Mouse (Mus musculus): Measurements from ENCODE around the gene Gramd1a. TPM values are rescaled to one million over a fixed set of nuclear protein-coding genes. Genes with fewer than 3 reads are reported as not detected.

Gramd1a gene
- polyA plus RNA-seq, 1 experiment from 2014 or later, result 83.2 TPM

- H3K27me3 ChIP-seq, result no peaks in the 10 kb centered on the region
- peaks cover 23% of the 10 kb centered on the region for H3K36me3 ChIP-seq
- peak overlapping the region; percentile 95; the same call in 1 of the 2 replicates for H3K27ac ChIP-seq
- WGBS, result 44% methylated on average over 9 of the region's 9 CpGs
- peak overlapping the region; percentile 87 for H3K4me3 ChIP-seq
- peak overlapping the region; percentile 96 for H3K9ac ChIP-seq
- H3K4me2 ChIP-seq (replicated peaks), result peak overlapping the region; percentile 87
- H3K4me1 ChIP-seq, result peaks cover 40% of the 10 kb centered on the region
- no peaks in the 10 kb centered on the region for H3K9me3 ChIP-seq
- ATAC-seq (ENCODE audit: low FRiP score, low read depth), result no peak
Measured at GRCm38 (mm10) chr7:31149271-31149670, 6.4 kb downstream of the Gramd1a start.

- peaks cover 40% of the 10 kb centered on the region for H3K4me1 ChIP-seq
- ATAC-seq (ENCODE audit: low FRiP score, low read depth), result no peak
Measured at GRCm38 (mm10) chr7:31148756-31149155, 6.9 kb downstream of the Gramd1a start.

DNA sequence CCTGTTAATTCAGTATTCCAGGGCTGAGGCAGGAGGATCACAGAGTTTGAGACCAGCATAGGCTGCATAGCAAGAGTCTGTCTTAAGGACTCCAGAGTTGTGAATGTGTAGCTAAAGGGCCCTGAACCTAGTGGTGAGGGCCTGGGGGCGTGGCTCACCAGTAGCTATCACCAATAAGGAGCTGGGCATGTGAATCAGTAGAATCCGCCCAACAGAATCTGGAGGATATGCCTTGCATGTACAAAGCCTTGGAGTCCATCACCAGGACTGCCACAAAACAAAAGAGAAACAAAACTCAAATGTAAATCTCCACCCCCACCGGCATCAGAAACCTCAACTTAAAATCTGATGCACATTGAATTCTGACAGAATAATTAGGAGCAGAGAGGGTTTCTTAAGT, 7.6 kb downstream of the Gramd1a start:
- peaks cover 40% of the 10 kb centered on the region for H3K4me1 ChIP-seq
- peaks cover 32% of the 10 kb centered on the region for H3K36me3 ChIP-seq
- no peak for ATAC-seq (ENCODE audit: low FRiP score, low read depth)
- H3K27ac ChIP-seq, result peak overlapping the region; percentile 72; the same call in 1 of the 2 replicates
- H3K9ac ChIP-seq, result peak overlapping the region; percentile 96
- H3K4me2 ChIP-seq (replicated peaks), result peak overlapping the region; percentile 87
- H3K4me3 ChIP-seq, result peak overlapping the region; percentile 87
- WGBS, result 66% methylated on average over 3 of the region's 3 CpGs
- no peaks in the 10 kb centered on the region for H3K27me3 ChIP-seq
- H3K9me3 ChIP-seq, result no peaks in the 10 kb centered on the region

More at GRCm38 (mm10) chr7:31148756-31149155, 6.9 kb downstream of the Gramd1a start:
- H3K27ac ChIP-seq, result peak overlapping the region; percentile 72
- H3K27me3 ChIP-seq, result no peaks in the 10 kb centered on the region
- peak overlapping the region; percentile 96 for H3K9ac ChIP-seq
- peak overlapping the region; percentile 87 for H3K4me2 ChIP-seq (replicated peaks)
- H3K36me3 ChIP-seq, result peaks cover 26% of the 10 kb centered on the region
- 5% methylated on average over 9 of the region's 9 CpGs for WGBS
- H3K9me3 ChIP-seq, result no peaks in the 10 kb centered on the region
- H3K4me3 ChIP-seq, result peak overlapping the region; percentile 87

- Histone ChIP-seq H3K9ac (no peak overlapping the region), H3K4me3 (no peak overlapping the region), H3K9me3 (no peaks in the 10 kb centered on the region), H3K4me1 (peaks cover 31% of the 10 kb centered on the region), H3K4me2 (replicated peaks) (no peak overlapping the region), H3K36me3 (peaks cover 56% of the 10 kb centered on the region), H3K27me3 (no peaks in the 10 kb centered on the region), H3K27ac (no peak overlapping the region)
- 36% methylated on average over 12 of the region's 12 CpGs for WGBS
- ATAC-seq (ENCODE audit: low FRiP score, low read depth), result no peak
Measured at GRCm38 (mm10) chr7:31145596-31146160, 10.0 kb downstream of the Gramd1a start.

DNA sequence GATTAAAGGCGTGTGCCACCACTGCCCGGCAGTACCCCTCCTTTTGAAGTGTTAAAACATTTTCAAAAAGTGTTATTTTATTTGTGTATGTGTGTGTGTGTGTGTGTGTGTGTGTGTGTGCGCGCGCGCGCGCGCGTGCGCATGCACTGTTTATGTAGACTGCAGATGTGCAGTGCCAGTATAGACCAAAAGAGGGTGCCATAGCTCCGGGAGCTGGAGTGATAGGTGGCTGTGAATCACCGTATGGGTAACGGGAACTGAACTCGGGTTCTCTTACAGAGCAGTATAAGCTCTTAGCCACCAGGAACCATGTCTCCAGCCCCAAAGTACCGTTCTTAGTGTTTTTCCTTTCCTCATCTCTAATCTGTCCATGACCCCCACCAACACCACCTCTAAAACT, 10.8 kb downstream of the Gramd1a start:
- WGBS, result 95% methylated on average over 16 of the region's 16 CpGs
- peaks cover 64% of the 10 kb centered on the region for H3K36me3 ChIP-seq
- H3K27me3 ChIP-seq, result no peaks in the 10 kb centered on the region
- H3K4me3 ChIP-seq, result no peak overlapping the region
- ATAC-seq (ENCODE audit: low FRiP score, low read depth), result no peak
- H3K9me3 ChIP-seq, result no peaks in the 10 kb centered on the region
- H3K4me1 ChIP-seq, result peaks cover 29% of the 10 kb centered on the region
- no peak overlapping the region for H3K9ac ChIP-seq
- H3K4me2 ChIP-seq (replicated peaks), result no peak overlapping the region
- no peak overlapping the region for H3K27ac ChIP-seq

DNA sequence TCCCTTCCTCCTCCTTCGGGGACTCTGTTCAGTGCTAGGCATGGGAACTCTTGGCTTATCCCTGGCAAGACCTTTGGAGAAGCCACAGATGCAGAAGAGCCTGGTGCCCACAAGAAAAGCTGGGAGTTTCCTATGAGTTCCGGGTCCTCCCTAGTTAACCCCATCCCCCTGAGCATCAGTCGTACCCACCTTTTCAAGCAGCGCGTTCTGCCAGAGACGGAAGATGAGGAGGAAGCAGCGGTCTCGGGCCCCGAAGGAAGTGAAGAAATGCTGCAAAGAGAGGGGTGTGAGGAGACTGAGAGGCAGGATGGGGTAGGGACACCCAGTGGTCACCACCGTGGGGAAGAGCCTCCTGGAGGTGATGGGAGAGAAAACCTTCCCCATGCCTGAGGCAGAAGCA, 14.8 kb downstream of the Gramd1a start:
- no peak overlapping the region for H3K9ac ChIP-seq
- no peak overlapping the region for H3K4me2 ChIP-seq (replicated peaks)
- H3K27ac ChIP-seq, result no peak overlapping the region
- peaks cover 89% of the 10 kb centered on the region for H3K36me3 ChIP-seq
- H3K4me1 ChIP-seq, result no peaks in the 10 kb centered on the region
- H3K4me3 ChIP-seq, result no peak overlapping the region
- ATAC-seq (ENCODE audit: low FRiP score, low read depth), result no peak
- 92% methylated on average over 10 of the region's 10 CpGs for WGBS
- no peaks in the 10 kb centered on the region for H3K9me3 ChIP-seq
- no peaks in the 10 kb centered on the region for H3K27me3 ChIP-seq

DNA sequence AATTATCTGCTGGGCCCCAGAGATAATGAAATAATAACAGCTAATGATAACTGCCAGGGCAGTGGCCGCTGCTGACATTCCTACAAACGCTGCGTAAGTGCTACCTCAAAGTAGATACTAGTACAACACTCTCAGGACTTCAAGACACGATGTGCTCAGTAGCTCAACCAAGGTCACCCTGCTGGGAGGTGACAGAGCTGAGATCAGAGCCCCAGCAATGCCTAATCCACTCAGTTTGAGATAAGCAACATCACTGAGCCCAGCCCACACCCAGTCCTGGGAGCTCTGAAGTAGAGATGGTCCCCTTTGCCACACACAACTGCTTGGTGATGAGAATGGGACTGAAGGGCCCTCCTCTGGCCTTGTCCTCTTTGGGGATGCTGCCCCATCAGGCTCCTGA, 15.4 kb downstream of the Gramd1a start:
- Histone ChIP-seq H3K4me2 (replicated peaks) (no peak overlapping the region), H3K27ac (no peak overlapping the region), H3K4me1 (no peaks in the 10 kb centered on the region), H3K9me3 (no peaks in the 10 kb centered on the region), H3K9ac (no peak overlapping the region), H3K4me3 (no peak overlapping the region), H3K36me3 (peaks cover 93% of the 10 kb centered on the region), H3K27me3 (no peaks in the 10 kb centered on the region)
- 87% methylated on average over 4 of the region's 4 CpGs for WGBS
- no peak for ATAC-seq (ENCODE audit: low FRiP score, low read depth)

DNA sequence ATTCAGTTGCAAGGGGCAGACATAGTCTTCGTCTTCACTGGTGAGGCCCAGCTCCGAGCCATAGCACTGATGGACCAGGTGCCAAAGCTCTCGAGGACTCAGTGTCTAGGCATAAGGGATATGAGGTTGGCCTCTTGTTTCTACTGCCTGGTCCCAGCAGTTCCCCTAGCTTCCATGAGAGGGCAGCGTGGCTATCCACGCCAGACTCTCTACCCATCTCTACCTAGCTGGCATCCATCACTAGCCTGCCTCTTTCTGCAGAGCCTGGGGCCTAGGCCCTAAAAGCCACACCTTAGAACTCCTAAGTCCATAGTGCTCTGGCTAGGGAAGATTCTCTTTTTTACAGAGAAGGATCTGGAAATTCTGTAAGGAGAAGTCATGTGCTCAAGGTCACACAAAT, 15.9 kb downstream of the Gramd1a start:
- Histone ChIP-seq H3K27ac (no peak overlapping the region), H3K9me3 (no peaks in the 10 kb centered on the region), H3K36me3 (peaks cover 93% of the 10 kb centered on the region), H3K9ac (no peak overlapping the region), H3K4me1 (no peaks in the 10 kb centered on the region), H3K4me2 (replicated peaks) (no peak overlapping the region), H3K4me3 (no peak overlapping the region), H3K27me3 (no peaks in the 10 kb centered on the region)
- no peak for ATAC-seq (ENCODE audit: low FRiP score, low read depth)
- WGBS, result 63% methylated on average over 5 of the region's 5 CpGs

DNA sequence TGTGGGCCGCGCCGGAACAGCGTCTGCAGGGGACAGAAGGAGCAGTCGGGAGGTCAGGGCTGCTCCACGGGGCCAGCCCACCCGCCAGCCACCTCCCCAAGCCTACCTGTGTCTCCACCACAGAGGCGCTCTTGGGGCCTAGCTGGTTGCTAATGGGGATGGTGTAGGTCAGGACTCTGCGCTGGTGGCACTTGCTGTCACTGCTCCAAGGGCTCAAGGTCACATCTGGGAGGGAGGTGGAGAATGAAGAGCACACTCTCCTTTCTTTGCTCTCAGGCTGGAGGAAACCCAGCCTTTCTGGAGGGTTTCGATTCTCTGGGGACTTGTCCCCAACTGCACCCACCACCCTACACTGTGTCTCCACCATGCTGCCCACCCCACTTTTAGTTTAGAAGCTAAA, 20.0 kb downstream of the Gramd1a start:
- Histone ChIP-seq H3K36me3 (peaks cover 100% of the 10 kb centered on the region), H3K9ac (no peak overlapping the region), H3K27ac (no peak overlapping the region), H3K4me2 (replicated peaks) (no peak overlapping the region), H3K27me3 (no peaks in the 10 kb centered on the region), H3K4me1 (no peaks in the 10 kb centered on the region), H3K4me3 (no peak overlapping the region), H3K9me3 (no peaks in the 10 kb centered on the region)
- WGBS, result 92% methylated on average over 10 of the region's 10 CpGs
- ATAC-seq (ENCODE audit: low FRiP score, low read depth), result no peak

DNA sequence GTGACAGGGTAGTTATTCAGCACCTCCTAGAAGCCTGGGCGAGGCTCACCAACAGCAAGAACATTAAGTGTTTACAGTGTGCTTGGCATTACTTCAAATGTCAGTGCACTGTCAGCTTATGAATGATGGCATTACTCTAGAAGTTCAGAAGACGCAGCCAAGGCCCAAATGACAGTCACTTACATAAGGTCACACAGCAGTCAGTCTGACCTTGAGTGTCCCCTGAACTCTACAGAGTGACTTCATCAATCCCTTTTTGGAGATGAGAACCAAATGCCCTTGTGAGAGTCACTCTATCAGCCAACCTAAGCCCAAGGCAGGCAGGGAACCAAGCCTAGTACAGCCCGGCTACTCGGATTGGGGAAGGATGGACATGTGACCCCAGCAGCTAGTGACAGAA, 23.8 kb downstream of the Gramd1a start:
- H3K36me3 ChIP-seq, result peaks cover 86% of the 10 kb centered on the region
- 97% methylated on average over 4 of the region's 4 CpGs for WGBS
- ATAC-seq (ENCODE audit: low FRiP score, low read depth), result no peak

GRCm38 (mm10) chr7:31130841-31131240, 24.9 kb downstream of the Gramd1a start:
- ATAC-seq (ENCODE audit: low FRiP score, low read depth), result no peak
- H3K4me2 ChIP-seq (replicated peaks), result no peak overlapping the region
- H3K27ac ChIP-seq, result no peak overlapping the region
- H3K27me3 ChIP-seq, result peaks cover 33% of the 10 kb centered on the region
- no peak overlapping the region for H3K4me3 ChIP-seq
- H3K9me3 ChIP-seq, result no peaks in the 10 kb centered on the region
- WGBS, result 26% methylated on average over 4 of the region's 4 CpGs
- peaks cover 76% of the 10 kb centered on the region for H3K36me3 ChIP-seq
- H3K4me1 ChIP-seq, result peaks cover 13% of the 10 kb centered on the region
- H3K9ac ChIP-seq, result no peak overlapping the region

More for the DNA sequence above, 23.8 kb downstream of the Gramd1a start:
- Histone ChIP-seq H3K9ac (no peak overlapping the region), H3K4me1 (peaks cover 13% of the 10 kb centered on the region), H3K4me2 (replicated peaks) (no peak overlapping the region), H3K4me3 (no peak overlapping the region), H3K27me3 (peaks cover 23% of the 10 kb centered on the region), H3K9me3 (no peaks in the 10 kb centered on the region), H3K27ac (no peak overlapping the region)

- H3K9me3 ChIP-seq, result no peaks in the 10 kb centered on the region
- no peak overlapping the region for H3K27ac ChIP-seq
- peaks cover 13% of the 10 kb centered on the region for H3K4me1 ChIP-seq
- H3K4me3 ChIP-seq, result no peak overlapping the region
- ATAC-seq (ENCODE audit: low FRiP score, low read depth), result no peak
- H3K4me2 ChIP-seq (replicated peaks), result no peak overlapping the region
- 94% methylated on average over 7 of the region's 7 CpGs for WGBS
- H3K27me3 ChIP-seq, result peaks cover 39% of the 10 kb centered on the region
- no peak overlapping the region for H3K9ac ChIP-seq
- peaks cover 69% of the 10 kb centered on the region for H3K36me3 ChIP-seq
Measured at GRCm38 (mm10) chr7:31130197-31130596, 25.5 kb downstream of the Gramd1a start.

DNA sequence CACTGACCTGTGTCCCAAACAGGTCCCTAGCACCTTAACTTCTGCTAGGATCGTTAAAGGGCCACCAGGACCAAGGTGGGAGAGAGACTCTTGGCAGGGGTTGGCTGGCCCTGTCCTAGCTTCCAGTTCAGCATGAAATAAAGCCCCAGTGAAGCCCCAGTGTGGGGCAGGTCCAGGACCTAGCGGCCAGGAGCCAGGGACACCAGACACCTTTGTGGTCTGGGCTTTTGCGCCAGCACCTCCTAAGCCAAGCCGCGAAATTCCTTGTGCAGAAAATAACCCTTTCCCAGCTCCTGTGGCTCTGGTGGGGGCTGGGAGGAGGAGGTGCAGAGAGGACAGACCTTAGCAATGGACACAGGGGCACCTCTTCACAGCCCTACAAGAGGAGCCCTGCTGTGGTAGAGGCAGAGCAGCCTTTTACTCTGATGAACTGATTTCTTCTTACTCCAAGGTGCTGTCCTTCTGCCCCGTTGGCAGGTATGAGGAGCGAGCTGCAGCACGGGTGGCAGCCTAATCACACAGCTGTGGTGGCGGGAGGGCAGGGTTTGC, 27.5 kb downstream of the Gramd1a start:
- peaks cover 13% of the 10 kb centered on the region for H3K4me1 ChIP-seq
- ATAC-seq (ENCODE audit: low FRiP score, low read depth), result no peak
- H3K36me3 ChIP-seq, result peaks cover 50% of the 10 kb centered on the region
- H3K27me3 ChIP-seq, result peaks cover 54% of the 10 kb centered on the region
- no peaks in the 10 kb centered on the region for H3K9me3 ChIP-seq
- H3K27ac ChIP-seq, result no peak overlapping the region
- no peak overlapping the region for H3K4me3 ChIP-seq
- no peak overlapping the region for H3K9ac ChIP-seq
- H3K4me2 ChIP-seq (replicated peaks), result 0 out of 2 replicates have a peak overlapping the region, but pooled peaks have one; percentile 3
- WGBS, result 64% methylated on average over 9 of the region's 9 CpGs
